Mouse (Mus musculus): ENCODE data around the gene Malsu1. TPM values are rescaled to one million over a fixed set of nuclear protein-coding genes. Genes with fewer than 3 reads are reported as not detected.

Malsu1 gene
- polyA plus RNA-seq, 1 experiment from 2014 or later = 59.8 TPM

- no peak for ATAC-seq (ENCODE audit: insufficient number of reproducible peaks, insufficient read depth, low FRiP score, low read depth)
- Histone ChIP-seq H3K4me3 (ENCODE audit: control insufficient read depth in 1 of 2, insufficient read depth in 1 of 2, low read depth in 1 of 2, low read length in 2 of 2) (no peak overlapping the region), H3K27ac (replicated peaks in 1 of 2; ENCODE audit: control insufficient read depth in 1 of 2, insufficient read depth in 1 of 2, low read depth in 2 of 2, low read length in 2 of 2) (no peak overlapping the region), H3K27me3 (ENCODE audit: control insufficient read depth, insufficient read depth, low read length) (no peaks in the 10 kb centered on the region), H3K36me3 (ENCODE audit: control insufficient read depth, insufficient read depth, low read length) (peaks cover 29% of the 10 kb centered on the region), H3K4me1 (ENCODE audit: control insufficient read depth in 2 of 2, insufficient read depth in 2 of 2, low read length in 2 of 2) (0 out of 4 replicates have a peak, but pooled peaks cover 0 to 2% of the 10 kb centered on the region in 2 experiments), H3K9ac (ENCODE audit: low read length) (no peak overlapping the region), H3K4me2 (ENCODE audit: low read length) (no peak overlapping the region), H3K9me3 (ENCODE audit: control insufficient read depth, low read length) (no peaks in the 10 kb centered on the region)
- WGBS = 72% methylated on average over 8 of the region's 8 CpGs
Measured at GRCm38 (mm10) chr6:49118446-49118845, 44.9 kb downstream of the Malsu1 start.

GRCm38 (mm10) chr6:49119462-49120135 is 46.0 kb downstream of the Malsu1 start:
- H3K9ac ChIP-seq (ENCODE audit: low read length) = no peak overlapping the region
- no peaks in the 10 kb centered on the region for H3K27me3 ChIP-seq (ENCODE audit: control insufficient read depth, insufficient read depth, low read length)
- 0 out of 4 replicates have a peak, but pooled peaks cover 0 to 2% of the 10 kb centered on the region in 2 experiments for H3K4me1 ChIP-seq (ENCODE audit: control insufficient read depth in 2 of 2, insufficient read depth in 2 of 2, low read length in 2 of 2)
- H3K27ac ChIP-seq (replicated peaks in 1 of 2; ENCODE audit: control insufficient read depth in 1 of 2, insufficient read depth in 1 of 2, low read depth in 2 of 2, low read length in 2 of 2) = no peak overlapping the region
- H3K36me3 ChIP-seq (ENCODE audit: control insufficient read depth, insufficient read depth, low read length) = peaks cover 24% of the 10 kb centered on the region
- ATAC-seq (ENCODE audit: insufficient number of reproducible peaks, insufficient read depth, low FRiP score, low read depth) = no peak
- no peaks in the 10 kb centered on the region for H3K9me3 ChIP-seq (ENCODE audit: control insufficient read depth, low read length)
- no peak overlapping the region for H3K4me3 ChIP-seq (ENCODE audit: control insufficient read depth in 1 of 2, insufficient read depth in 1 of 2, low read depth in 1 of 2, low read length in 2 of 2)
- H3K4me2 ChIP-seq (ENCODE audit: low read length) = no peak overlapping the region
- WGBS = 78% methylated on average over 1 of the region's 1 CpGs

DNA sequence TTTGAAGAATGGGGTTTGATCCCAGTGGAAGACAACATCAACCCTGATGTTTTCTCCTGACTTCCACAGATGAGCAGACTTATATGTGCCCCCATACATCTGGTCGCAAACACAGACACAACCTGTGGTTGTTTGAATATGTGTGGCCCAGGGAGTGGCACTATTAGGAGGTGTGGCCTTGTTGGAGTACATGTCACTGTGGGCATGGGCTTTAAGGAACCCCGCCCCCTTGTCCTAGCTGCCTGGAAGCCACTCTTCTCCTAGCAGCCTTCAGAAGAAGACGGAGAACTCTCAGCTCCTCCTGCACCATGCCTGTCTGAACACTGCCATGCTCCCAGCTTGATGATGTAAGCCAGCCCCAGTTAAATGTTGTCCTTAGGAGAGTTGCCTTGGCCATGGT is 46.8 kb downstream of the Malsu1 start:
- no peak overlapping the region for H3K4me3 ChIP-seq (ENCODE audit: control insufficient read depth in 1 of 2, insufficient read depth in 1 of 2, low read depth in 1 of 2, low read length in 2 of 2)
- H3K4me2 ChIP-seq (ENCODE audit: low read length) = no peak overlapping the region
- no peaks in the 10 kb centered on the region for H3K27me3 ChIP-seq (ENCODE audit: control insufficient read depth, insufficient read depth, low read length)
- 94% methylated on average over 3 of the region's 3 CpGs for WGBS
- H3K27ac ChIP-seq (replicated peaks in 1 of 2; ENCODE audit: control insufficient read depth in 1 of 2, insufficient read depth in 1 of 2, low read depth in 2 of 2, low read length in 2 of 2) = no peak overlapping the region
- 0 out of 4 replicates have a peak, but pooled peaks cover 0 to 2% of the 10 kb centered on the region in 2 experiments for H3K4me1 ChIP-seq (ENCODE audit: control insufficient read depth in 2 of 2, insufficient read depth in 2 of 2, low read length in 2 of 2)
- no peaks in the 10 kb centered on the region for H3K9me3 ChIP-seq (ENCODE audit: control insufficient read depth, low read length)
- no peak for ATAC-seq (ENCODE audit: insufficient number of reproducible peaks, insufficient read depth, low FRiP score, low read depth)
- peaks cover 20% of the 10 kb centered on the region for H3K36me3 ChIP-seq (ENCODE audit: control insufficient read depth, insufficient read depth, low read length)
- no peak overlapping the region for H3K9ac ChIP-seq (ENCODE audit: low read length)

GRCm38 (mm10) chr6:49130328-49130727 is 56.7 kb downstream of the Malsu1 start:
- H3K27me3 ChIP-seq (ENCODE audit: control insufficient read depth, insufficient read depth, low read length) = no peaks in the 10 kb centered on the region
- H3K9ac ChIP-seq (ENCODE audit: low read length) = no peak overlapping the region
- H3K36me3 ChIP-seq (ENCODE audit: control insufficient read depth, insufficient read depth, low read length) = peaks cover 13% of the 10 kb centered on the region; the same call in 1 of the 2 replicates
- no peak for ATAC-seq (ENCODE audit: insufficient number of reproducible peaks, insufficient read depth, low FRiP score, low read depth)
- H3K27ac ChIP-seq (replicated peaks in 1 of 2; ENCODE audit: control insufficient read depth in 1 of 2, insufficient read depth in 1 of 2, low read depth in 2 of 2, low read length in 2 of 2) = no peak overlapping the region
- no peak overlapping the region for H3K4me3 ChIP-seq (ENCODE audit: control insufficient read depth in 1 of 2, insufficient read depth in 1 of 2, low read depth in 1 of 2, low read length in 2 of 2)
- no peak overlapping the region for H3K4me2 ChIP-seq (ENCODE audit: low read length)
- no peaks in the 10 kb centered on the region for H3K9me3 ChIP-seq (ENCODE audit: control insufficient read depth, low read length)
- peaks cover 0 to 7% of the 10 kb centered on the region in 2 experiments; a peak in 1 of 4 replicates for H3K4me1 ChIP-seq (ENCODE audit: control insufficient read depth in 2 of 2, insufficient read depth in 2 of 2, low read length in 2 of 2)

GRCm38 (mm10) chr6:49131855-49132254 is 58.3 kb downstream of the Malsu1 start:
- H3K36me3 ChIP-seq (ENCODE audit: control insufficient read depth, insufficient read depth, low read length) = peaks cover 11% of the 10 kb centered on the region; the same call in 1 of the 2 replicates
- no peaks in the 10 kb centered on the region for H3K27me3 ChIP-seq (ENCODE audit: control insufficient read depth, insufficient read depth, low read length)
- ATAC-seq (ENCODE audit: insufficient number of reproducible peaks, insufficient read depth, low FRiP score, low read depth) = no peak
- H3K4me3 ChIP-seq (ENCODE audit: control insufficient read depth in 1 of 2, insufficient read depth in 1 of 2, low read depth in 1 of 2, low read length in 2 of 2) = no peak overlapping the region
- no peak overlapping the region for H3K9ac ChIP-seq (ENCODE audit: low read length)
- no peak overlapping the region for H3K4me2 ChIP-seq (ENCODE audit: low read length)
- H3K9me3 ChIP-seq (ENCODE audit: control insufficient read depth, low read length) = no peaks in the 10 kb centered on the region
- H3K27ac ChIP-seq (replicated peaks in 1 of 2; ENCODE audit: control insufficient read depth in 1 of 2, insufficient read depth in 1 of 2, low read depth in 2 of 2, low read length in 2 of 2) = no peak overlapping the region
- WGBS = 94% methylated on average over 9 of the region's 9 CpGs
- peaks cover 0 to 8% of the 10 kb centered on the region in 2 experiments; a peak in 1 of 4 replicates for H3K4me1 ChIP-seq (ENCODE audit: control insufficient read depth in 2 of 2, insufficient read depth in 2 of 2, low read length in 2 of 2)

DNA sequence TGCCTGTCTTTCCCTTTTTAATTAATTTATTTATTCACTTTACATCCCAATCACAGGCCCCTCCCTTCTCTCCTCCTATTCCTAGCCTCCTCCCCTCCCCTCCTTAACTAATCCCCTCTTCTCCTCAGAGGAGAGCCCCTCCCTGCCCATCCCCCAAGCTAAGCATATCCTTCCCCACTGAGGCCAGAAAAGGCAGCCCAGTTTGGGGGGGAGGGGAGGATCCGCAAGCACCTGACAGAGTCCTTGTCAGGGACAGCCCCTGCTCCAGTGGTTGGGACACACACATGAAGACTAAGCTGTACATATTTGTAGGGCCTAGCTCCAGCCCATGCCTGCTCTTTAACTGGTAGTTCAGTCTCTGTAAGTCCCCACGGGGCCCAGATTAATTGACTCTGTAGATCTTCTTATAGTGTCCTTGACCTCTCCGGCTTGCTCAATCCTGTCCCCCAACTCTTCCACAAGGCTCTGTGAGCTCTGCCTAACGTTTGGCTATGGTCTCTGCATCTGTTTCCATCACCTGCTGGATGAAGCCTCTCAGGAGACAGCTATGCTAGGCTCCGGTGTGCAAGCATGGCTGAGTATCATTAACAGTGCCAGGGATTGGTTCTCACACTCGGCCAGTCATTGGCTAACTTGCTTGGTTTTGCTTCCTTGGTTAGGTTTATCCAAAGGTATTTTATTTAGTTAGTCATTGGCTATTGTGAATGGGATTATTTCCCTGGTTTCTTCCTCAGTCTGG is 58.9 kb downstream of the Malsu1 start:
- H3K27me3 ChIP-seq (ENCODE audit: control insufficient read depth, insufficient read depth, low read length) = no peaks in the 10 kb centered on the region
- no peak overlapping the region for H3K4me2 ChIP-seq (ENCODE audit: low read length)
- H3K4me1 ChIP-seq (ENCODE audit: control insufficient read depth in 2 of 2, insufficient read depth in 2 of 2, low read length in 2 of 2) = peaks cover 0 to 8% of the 10 kb centered on the region in 2 experiments; a peak in 1 of 4 replicates
- no peak overlapping the region for H3K9ac ChIP-seq (ENCODE audit: low read length)
- ATAC-seq (ENCODE audit: insufficient number of reproducible peaks, insufficient read depth, low FRiP score, low read depth) = no peak
- no peak overlapping the region for H3K4me3 ChIP-seq (ENCODE audit: control insufficient read depth in 1 of 2, insufficient read depth in 1 of 2, low read depth in 1 of 2, low read length in 2 of 2)
- H3K9me3 ChIP-seq (ENCODE audit: control insufficient read depth, low read length) = no peaks in the 10 kb centered on the region
- no peak overlapping the region for H3K27ac ChIP-seq (replicated peaks in 1 of 2; ENCODE audit: control insufficient read depth in 1 of 2, insufficient read depth in 1 of 2, low read depth in 2 of 2, low read length in 2 of 2)
- WGBS = 64% methylated on average over 6 of the region's 6 CpGs
- H3K36me3 ChIP-seq (ENCODE audit: control insufficient read depth, insufficient read depth, low read length) = peaks cover 11% of the 10 kb centered on the region; the same call in 1 of the 2 replicates
